Mouse (Mus musculus) lung, adult 18-20 months (tissue): Measurements from ENCODE around the gene Nyap1.

Experiments used
- DNase-seq, 2 experiments: peaks; one replicate each; pipeline ENCODE4 v3.0.0; 2022; ENCODE audit warnings: mixed read lengths in 2 of 2

The Nyap1 gene

GRCm38 (mm10) chr5:137742836-137743235, 1.4 kb upstream of the Nyap1 start:
- DNase-seq, result no peak

DNA sequence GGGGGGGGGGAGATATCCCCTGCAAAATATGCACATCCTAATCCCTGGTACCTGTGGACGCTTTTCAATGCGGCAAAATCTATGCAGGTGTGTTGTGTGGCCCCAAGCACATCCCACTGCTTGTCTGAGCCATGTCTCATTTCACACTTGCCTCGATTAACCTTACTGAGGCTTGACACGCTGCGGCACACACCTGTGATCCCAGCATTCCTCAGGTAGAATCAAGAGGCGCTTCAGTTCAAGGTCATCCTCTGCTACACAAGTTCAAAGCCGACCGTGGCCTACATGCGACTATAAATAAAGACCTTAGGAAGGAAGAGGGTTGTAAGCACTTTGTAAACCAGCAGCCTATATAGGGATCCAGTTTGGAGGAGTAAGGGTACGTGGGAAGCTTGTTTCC, 641 bp upstream of the Nyap1 start:
- no peak for DNase-seq

DNA sequence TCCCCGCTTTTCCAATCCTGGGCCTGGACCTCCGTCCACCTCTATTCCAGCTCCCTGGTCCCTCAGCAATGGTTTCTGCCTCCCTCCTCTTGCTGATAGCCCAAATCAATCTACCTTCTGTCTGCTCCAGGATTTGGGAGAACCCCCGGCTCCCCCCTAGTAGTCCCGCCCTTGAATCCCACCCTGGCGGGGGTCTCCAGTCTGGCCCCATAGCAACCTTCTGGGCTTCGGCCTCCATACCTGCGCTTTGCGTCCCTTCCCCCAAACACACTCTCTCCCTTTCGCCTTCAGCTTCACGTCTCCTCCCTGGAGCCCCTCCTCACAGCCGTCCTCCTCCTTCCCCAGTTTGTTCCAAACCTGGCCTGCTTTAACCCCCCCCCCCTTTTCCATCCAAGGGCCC, 901 bp downstream of the Nyap1 start:
- no peak for DNase-seq

- no peak for DNase-seq
These were observed 1.9 kb downstream of the Nyap1 start for GRCm38 (mm10) chr5:137739471-137739870.

DNA sequence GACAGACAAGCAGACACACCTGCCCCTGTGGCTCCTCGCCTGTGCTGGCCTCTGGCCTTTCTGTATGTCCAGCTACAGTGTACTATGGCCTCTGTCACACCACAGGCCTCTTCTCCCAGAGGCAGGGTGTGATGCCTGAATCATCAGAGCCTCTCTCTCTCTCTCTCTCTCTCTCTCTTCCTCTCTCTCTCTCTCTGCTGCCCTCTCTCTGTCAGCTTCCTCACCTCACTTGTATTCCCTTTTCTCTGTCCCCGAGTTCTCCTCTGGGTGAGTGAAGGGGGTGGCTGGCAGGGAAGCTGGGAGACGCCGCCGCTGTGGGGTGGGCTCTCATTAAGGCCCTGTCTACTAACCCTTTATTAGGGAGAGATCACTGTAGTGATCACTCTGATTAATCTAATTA, 2.9 kb downstream of the Nyap1 start:
- no peak for DNase-seq

DNA sequence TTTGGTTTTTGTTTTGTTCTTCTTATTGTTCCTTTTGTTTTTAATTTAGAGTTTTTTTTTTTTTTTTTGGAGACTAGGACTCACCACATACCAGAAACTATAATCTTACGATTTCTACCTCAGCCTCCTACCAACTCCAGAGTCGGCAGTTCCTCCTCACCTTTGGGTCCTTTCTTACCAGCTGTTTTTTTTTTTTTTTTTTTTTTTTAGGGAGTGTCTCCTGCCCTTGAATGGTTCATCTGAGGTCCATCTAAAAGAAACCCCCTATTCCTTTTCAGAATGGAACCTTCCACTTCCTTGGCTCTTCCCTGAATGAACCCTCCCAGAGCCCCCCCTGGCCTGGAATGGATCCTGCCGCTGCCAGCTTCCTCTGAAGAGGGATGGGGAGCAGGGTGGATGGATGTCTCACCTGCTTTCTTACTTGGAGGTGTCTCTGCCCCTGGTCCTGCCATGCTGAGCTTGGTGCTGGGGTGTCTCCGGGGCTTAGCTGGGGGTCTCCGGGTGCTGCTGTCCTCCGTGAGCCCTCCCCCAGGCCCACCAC, 3.9 kb downstream of the Nyap1 start:
- no peak for DNase-seq

- DNase-seq, result no peak
These were observed 6.9 kb downstream of the Nyap1 start for GRCm38 (mm10) chr5:137734289-137735061.

DNA sequence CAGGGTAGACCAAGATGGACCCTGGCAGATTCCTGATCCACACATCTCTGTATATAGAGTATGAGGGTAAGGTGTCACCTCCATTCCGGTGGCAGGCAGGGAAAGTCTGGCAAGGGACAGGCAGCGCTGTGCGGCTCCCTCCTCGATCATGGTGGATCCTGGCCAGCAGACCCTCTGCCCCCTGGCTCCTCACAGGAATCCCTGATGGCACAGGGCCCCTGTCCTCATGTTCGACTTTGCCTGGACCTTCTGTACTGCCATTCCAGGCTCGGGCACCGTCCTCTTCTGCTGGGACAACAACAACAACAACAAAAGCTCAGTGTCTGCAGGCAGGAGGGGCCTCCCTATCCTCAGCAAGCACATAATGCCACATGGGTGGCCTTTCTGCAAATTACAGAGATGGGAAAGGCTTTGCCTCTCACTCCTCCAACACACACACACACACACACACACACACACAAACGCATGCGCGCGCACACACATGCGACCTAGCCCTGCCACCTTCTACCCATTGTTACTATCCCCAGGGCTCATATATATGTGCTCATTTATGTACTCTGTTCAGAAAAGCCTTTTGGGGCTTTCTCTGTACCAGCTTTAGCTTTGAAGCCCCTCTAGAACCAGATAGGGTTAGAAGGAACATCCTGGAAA, 7.6 kb downstream of the Nyap1 start:
- DNase-seq, result no peak

GRCm38 (mm10) chr5:137726767-137727166, 14.6 kb downstream of the Nyap1 start:
- DNase-seq, result no peak

DNA sequence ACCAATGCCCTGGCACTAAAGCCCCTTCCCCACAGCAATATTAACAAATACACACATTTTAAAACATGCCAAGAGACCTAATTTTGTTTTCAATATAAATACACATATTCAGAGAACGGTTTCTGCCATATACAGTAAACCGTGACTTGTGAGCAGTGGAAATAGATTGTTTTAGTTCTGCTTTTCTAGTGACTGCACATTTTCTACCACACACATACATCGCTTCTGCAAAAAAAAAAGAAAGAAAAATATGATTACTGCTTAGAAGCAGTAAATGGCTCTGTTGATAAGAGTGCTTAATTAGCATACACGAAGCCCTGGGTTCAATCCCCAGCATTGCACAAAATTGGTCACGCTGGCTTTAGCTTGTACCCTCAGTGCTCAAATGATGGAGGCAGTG, 17.6 kb downstream of the Nyap1 start:
- no peak for DNase-seq

- DNase-seq, result peak; percentile 67 to 75
These were observed 20.7 kb downstream of the Nyap1 start for GRCm38 (mm10) chr5:137720558-137721164.

GRCm38 (mm10) chr5:137719088-137719487, 22.3 kb downstream of the Nyap1 start:
- DNase-seq, result no peak

DNA sequence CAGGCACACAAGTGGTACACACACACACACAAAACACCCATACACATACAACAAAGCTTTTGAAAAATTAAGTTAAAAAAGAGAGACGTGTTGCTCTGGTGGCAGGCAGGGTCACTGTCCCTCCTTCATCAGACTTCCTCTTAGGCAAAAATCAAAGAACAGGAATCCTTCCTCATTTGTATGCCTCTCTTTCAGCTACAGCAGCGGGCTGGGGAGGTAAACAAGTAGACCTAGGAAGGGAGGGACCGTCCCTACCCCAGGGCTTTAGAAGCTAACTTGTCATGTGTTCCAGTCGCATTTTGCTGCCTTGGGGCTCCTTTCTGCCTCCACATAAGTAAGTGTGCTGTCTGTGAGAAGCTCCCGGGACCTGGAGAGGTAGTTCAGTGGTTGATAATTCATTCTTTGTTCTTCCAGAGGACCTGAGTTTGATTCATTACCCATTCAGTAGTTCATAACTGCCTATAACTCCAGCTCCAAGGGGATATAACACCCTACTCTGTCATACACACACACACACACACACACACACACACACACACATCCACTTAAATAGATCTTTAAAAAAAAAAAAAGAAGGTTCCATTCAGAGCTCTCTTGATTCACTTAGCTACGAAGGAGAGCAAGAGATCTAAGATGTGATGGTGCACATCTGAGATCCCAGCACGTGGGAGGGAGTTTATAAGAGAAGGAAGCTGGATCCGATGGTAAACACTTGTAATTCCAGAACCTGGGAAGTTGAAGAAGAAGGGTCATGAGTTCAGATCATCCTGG, 23.2 kb downstream of the Nyap1 start:
- no peak for DNase-seq

DNA sequence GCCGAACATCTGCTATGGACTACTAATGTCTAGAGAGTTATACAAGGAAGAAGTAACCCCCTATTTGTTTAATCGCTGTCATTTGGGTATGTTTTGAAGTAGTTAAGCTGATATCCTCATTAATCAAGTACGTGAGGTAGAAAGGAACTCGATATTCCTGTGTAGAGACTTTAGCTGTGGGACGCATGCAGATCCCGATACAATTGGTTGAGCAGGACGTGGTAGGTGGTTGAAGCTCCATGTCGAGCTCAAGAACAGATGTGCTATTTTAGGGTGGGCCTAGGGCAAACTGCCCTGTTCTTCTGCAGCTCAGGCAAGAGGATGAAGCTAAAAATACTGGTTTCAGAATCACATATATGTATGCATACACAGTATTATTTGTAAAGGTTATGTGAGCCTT, 25.7 kb downstream of the Nyap1 start:
- DNase-seq, result no peak

GRCm38 (mm10) chr5:137713454-137713853, 28.0 kb downstream of the Nyap1 start:
- no peak for DNase-seq

- DNase-seq, result peak; percentile 89 to 94
These were observed 34.3 kb downstream of the Nyap1 start for GRCm38 (mm10) chr5:137706913-137707633.

DNA sequence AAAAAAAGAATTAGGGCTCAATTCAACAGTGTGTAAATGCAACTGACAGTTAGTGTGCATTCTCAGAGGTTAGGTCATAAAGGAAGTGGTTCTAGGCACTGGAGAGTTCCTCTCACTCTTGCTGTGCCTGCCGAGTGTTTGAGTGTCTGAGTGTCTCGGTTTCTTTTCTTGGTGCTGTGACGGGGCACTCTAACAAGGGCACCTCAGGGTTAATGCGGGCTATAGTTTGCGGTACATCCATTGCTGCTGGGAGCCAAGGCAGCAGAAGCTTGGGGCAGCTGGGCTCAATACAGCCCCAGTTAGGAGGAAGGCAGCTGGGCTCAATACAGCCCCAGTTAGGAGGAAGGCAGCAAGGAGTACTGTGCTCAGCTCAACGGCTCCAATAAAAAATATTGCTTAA, 36.2 kb downstream of the Nyap1 start:
- DNase-seq, result no peak

- DNase-seq, result no peak
These were observed 41.6 kb downstream of the Nyap1 start for GRCm38 (mm10) chr5:137699850-137700249.

GRCm38 (mm10) chr5:137699080-137699479, 42.3 kb downstream of the Nyap1 start:
- no peak for DNase-seq

DNA sequence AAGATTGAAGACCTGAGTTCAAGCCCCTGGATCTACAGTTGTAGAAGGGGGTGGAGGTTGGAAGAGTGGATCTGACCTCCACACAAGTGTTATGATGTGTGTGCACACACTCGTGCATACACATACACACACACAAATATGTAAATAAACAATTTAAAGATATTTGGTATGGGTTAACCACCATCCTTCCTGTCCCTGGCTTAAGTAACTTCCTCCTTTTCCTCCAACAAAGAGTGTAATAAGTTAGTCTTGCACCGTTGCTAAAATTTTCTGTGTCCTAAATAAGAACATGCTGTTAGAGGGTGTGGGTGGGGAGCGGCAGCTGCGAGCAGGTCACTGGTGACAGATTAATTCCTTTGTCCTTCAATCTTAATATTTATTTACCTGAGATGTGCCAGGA, 45.5 kb downstream of the Nyap1 start:
- DNase-seq, result no peak

- no peak for DNase-seq
These were observed 46.6 kb downstream of the Nyap1 start for GRCm38 (mm10) chr5:137694796-137695195.

GRCm38 (mm10) chr5:137691881-137692280, 49.5 kb downstream of the Nyap1 start:
- no peak for DNase-seq
